Mouse (Mus musculus) spleen, adult 2 months (tissue): ENCODE measurements around the gene Prr36.

Experiments
- CTCF ChIP-seq: fragments of 200-500 bp; IDR thresholded peaks from 2 replicates; pipeline ENCODE4 v1.5.1; 2011; ENCODE audit warnings: mild to moderate bottlenecking, inconsistent platforms; ENCODE audit not compliant: insufficient read depth, insufficient read length, insufficient replicate concordance; ENCODE audit errors: extremely low read depth
- POLR2A ChIP-seq: fragments of 200-500 bp; IDR thresholded peaks from 2 replicates; pipeline ENCODE4 v1.6.1; 2011; ENCODE audit warnings: low read depth, low read length, inconsistent platforms

DNA sequence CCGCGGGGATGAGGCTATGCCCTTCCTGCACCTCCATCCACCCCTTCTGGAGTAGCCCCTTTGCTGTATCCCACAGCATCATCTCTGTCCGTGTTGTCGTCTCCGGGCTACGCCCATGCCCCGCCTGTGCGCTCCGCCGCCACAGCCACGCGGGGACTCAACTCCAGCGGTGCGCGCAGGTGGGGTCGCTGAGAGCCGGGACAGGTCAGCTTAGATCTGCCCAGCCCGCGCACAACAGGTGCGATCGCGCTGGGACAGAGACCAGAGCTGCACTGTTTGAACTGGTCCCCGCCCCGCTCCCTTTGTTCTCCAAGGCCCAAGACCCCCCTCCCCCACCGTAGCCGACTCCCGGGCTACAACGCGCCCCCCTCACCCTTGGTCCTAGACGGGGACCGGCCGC, 41.4 kb upstream of the Prr36 start:
- TF ChIP-seq POLR2A (no peak), CTCF (no peak)
